In genomic region chr8:95397201-95397600, GRCm38 (mm10) we compare ENCODE assay signal across 13 mouse cellular contexts. TPM values are rescaled to one million over a fixed set of nuclear protein-coding genes. Genes with fewer than 3 reads are reported as not detected.
A peak's percentile ranks its signal among the peaks of the same experiment; 100 is the strongest.
DNase-seq lines count a peak whose midpoint lies in the region; ATAC-seq and TF ChIP-seq lines count a peak whose summit lies in the region.
"Had no signal": no experiment of that assay in that cellular context is flagged by ENCODE, and none has a peak within 500 bp of the region (broad histone marks: within the 10 kb centered on the region; RNA-seq: fewer than 3 reads in every experiment).

No protein-coding gene starts in this region.

- TF ChIP-seq CTCF in hindbrain, postnatal 0 days (IDR thresholded peaks at IDR 0.05; ENCODE audit: low read depth) = no peak

- no peak for DNase-seq in heart, embryonic 10.5 days (ENCODE audit: low spot score)
- DNase-seq in heart, adult 8-10 months (ENCODE audit: low spot score) = no peak
- no peak for DNase-seq in midbrain, embryonic 10.5 days (ENCODE audit: low spot score)
- DNase-seq in hindbrain, postnatal 0 days (ENCODE audit: low spot score) = no peak
- DNase-seq in frontal cortex, postnatal 10 days (ENCODE audit: low spot score in 2 of 2) = no peak
- no peak for DNase-seq in testis, postnatal 10 days (ENCODE audit: low spot score)
- DNase-seq: adrenal gland, postnatal 14 days; cerebellum, adult 11 months; thymus, postnatal 25 days had no signal

- H3K9ac ChIP-seq in midbrain, embryonic 16.5 days (ENCODE audit: low read depth, low read length) = no peak overlapping the region
- H3K9ac ChIP-seq in hindbrain, postnatal 0 days (replicated peaks; ENCODE audit: low read length) = no peak overlapping the region
- no peak overlapping the region for H3K9ac ChIP-seq in stomach, embryonic 14.5 days (replicated peaks; ENCODE audit: low read depth, low read length)
- H3K9ac ChIP-seq: midbrain, embryonic 13.5 days had no signal

- H3K27ac ChIP-seq in heart, embryonic 10.5 days = peak overlapping the region; percentile 76
- H3K27ac ChIP-seq in midbrain, embryonic 10.5 days (replicated peaks) = peak overlapping the region; percentile 59
- H3K27ac ChIP-seq in midbrain, embryonic 16.5 days (ENCODE audit: low read length) = no peak overlapping the region
- no peak overlapping the region for H3K27ac ChIP-seq in hindbrain, postnatal 0 days
- H3K27ac ChIP-seq in stomach, embryonic 14.5 days (ENCODE audit: low read length) = peak overlapping the region; percentile 30; the same call in 1 of the 2 replicates
- H3K27ac ChIP-seq: midbrain, embryonic 13.5 days had no signal

- no peaks in the 10 kb centered on the region for H3K9me3 ChIP-seq in heart, embryonic 10.5 days
- no peaks in the 10 kb centered on the region for H3K9me3 ChIP-seq in midbrain, embryonic 10.5 days (replicated peaks)
- no peaks in the 10 kb centered on the region for H3K9me3 ChIP-seq in midbrain, embryonic 16.5 days (replicated peaks; ENCODE audit: control insufficient read depth, low read length, poor library complexity, severe bottlenecking)
- no peaks in the 10 kb centered on the region for H3K9me3 ChIP-seq in hindbrain, postnatal 0 days (ENCODE audit: low read length)
- no peaks in the 10 kb centered on the region for H3K9me3 ChIP-seq in stomach, embryonic 14.5 days (ENCODE audit: control insufficient read depth, low read depth, low read length)
- H3K9me3 ChIP-seq: midbrain, embryonic 13.5 days had no signal

- no peaks in the 10 kb centered on the region; the same call in 1 of the 2 replicates for H3K27me3 ChIP-seq in heart, embryonic 10.5 days (ENCODE audit: insufficient read depth, poor library complexity, severe bottlenecking)
- H3K27me3 ChIP-seq in midbrain, embryonic 10.5 days (ENCODE audit: low read depth, poor library complexity, severe bottlenecking) = no peaks in the 10 kb centered on the region
- H3K27me3 ChIP-seq in midbrain, embryonic 16.5 days (ENCODE audit: control insufficient read depth, insufficient read depth, low read depth, low read length) = no peaks in the 10 kb centered on the region
- H3K27me3 ChIP-seq in hindbrain, postnatal 0 days (ENCODE audit: insufficient read depth, low read length) = no peaks in the 10 kb centered on the region
- H3K27me3 ChIP-seq in stomach, embryonic 14.5 days (ENCODE audit: control insufficient read depth, insufficient read depth, low read length) = no peaks in the 10 kb centered on the region
- H3K27me3 ChIP-seq: midbrain, embryonic 13.5 days had no signal

- H3K4me3 ChIP-seq in heart, embryonic 10.5 days = no peak overlapping the region
- no peak overlapping the region for H3K4me3 ChIP-seq in midbrain, embryonic 10.5 days
- no peak overlapping the region for H3K4me3 ChIP-seq in midbrain, embryonic 16.5 days (ENCODE audit: low read depth, low read length)
- no peak overlapping the region for H3K4me3 ChIP-seq in hindbrain, postnatal 0 days (ENCODE audit: low read length)
- no peak overlapping the region for H3K4me3 ChIP-seq in stomach, embryonic 14.5 days (ENCODE audit: low read depth, low read length)
- H3K4me3 ChIP-seq: midbrain, embryonic 13.5 days had no signal

- no peak overlapping the region for H3K4me2 ChIP-seq in midbrain, embryonic 16.5 days (ENCODE audit: low read length)
- no peak overlapping the region for H3K4me2 ChIP-seq in hindbrain, postnatal 0 days (ENCODE audit: low read depth, low read length)
- no peak overlapping the region for H3K4me2 ChIP-seq in stomach, embryonic 14.5 days (replicated peaks; ENCODE audit: low read depth, low read length)
- H3K4me2 ChIP-seq: midbrain, embryonic 13.5 days had no signal

- 62% methylated on average over 5 of the region's 5 CpGs for WGBS in heart, embryonic 10.5 days
- WGBS in midbrain, embryonic 10.5 days = 69% methylated on average over 5 of the region's 5 CpGs
- WGBS in midbrain, embryonic 16.5 days = 35% methylated on average over 5 of the region's 5 CpGs
- 36% methylated on average over 5 of the region's 5 CpGs for WGBS in hindbrain, postnatal 0 days
- 57% methylated on average over 5 of the region's 5 CpGs for WGBS in stomach, embryonic 14.5 days

- peaks cover 51% of the 10 kb centered on the region for H3K4me1 ChIP-seq in heart, embryonic 10.5 days
- peaks cover 33% of the 10 kb centered on the region for H3K4me1 ChIP-seq in midbrain, embryonic 10.5 days
- no peaks in the 10 kb centered on the region for H3K4me1 ChIP-seq in midbrain, embryonic 16.5 days (ENCODE audit: control insufficient read depth, insufficient read depth, low read length)
- H3K4me1 ChIP-seq in hindbrain, postnatal 0 days (ENCODE audit: insufficient read depth, low read length) = no peaks in the 10 kb centered on the region
- peaks cover 14% of the 10 kb centered on the region for H3K4me1 ChIP-seq in stomach, embryonic 14.5 days (ENCODE audit: control insufficient read depth, insufficient read depth, low read length)

- H3K36me3 ChIP-seq in heart, embryonic 10.5 days = no peaks in the 10 kb centered on the region
- H3K36me3 ChIP-seq in midbrain, embryonic 10.5 days = no peaks in the 10 kb centered on the region
- H3K36me3 ChIP-seq in midbrain, embryonic 16.5 days (ENCODE audit: control insufficient read depth, insufficient read depth, low read length) = no peaks in the 10 kb centered on the region
- no peaks in the 10 kb centered on the region for H3K36me3 ChIP-seq in hindbrain, postnatal 0 days (ENCODE audit: insufficient read depth, low read length)
- no peaks in the 10 kb centered on the region for H3K36me3 ChIP-seq in stomach, embryonic 14.5 days (ENCODE audit: control insufficient read depth, insufficient read depth, low read length)
- H3K36me3 ChIP-seq: midbrain, embryonic 13.5 days had no signal

- ATAC-seq in midbrain, embryonic 16.5 days = no peak
- ATAC-seq in hindbrain, postnatal 0 days = peak; percentile 38; the same call in 1 of the 2 replicates
- ATAC-seq in stomach, embryonic 14.5 days (ENCODE audit: insufficient number of reproducible peaks, insufficient read depth, low FRiP score, low read depth) = no peak
- ATAC-seq: lung, postnatal 0 days; midbrain, embryonic 13.5 days had no signal

RNA-seq across cellular contexts. Expression of gene Cfap20, which starts 37.5 kb away (rescaled TPM):
- polyA plus RNA-seq in heart, embryonic 10.5 days (2016; fragmentation: Nextera tagmentation; extraction: Ambion mirVana) = 126 and 129 TPM in 2 replicates
- 10 to 100 TPM; 19.8 to 24.3 (median 20.8) TPM for total RNA-seq in heart, adult 8-10 months (2022)
- 145 and 150 TPM in 2 replicates for polyA plus RNA-seq in midbrain, embryonic 10.5 days (2016; fragmentation: Nextera tagmentation; extraction: Ambion mirVana)
- polyA plus RNA-seq in midbrain, embryonic 16.5 days (2015; fragmentation: Nextera tagmentation; extraction: Ambion mirVana) = 122 and 128 TPM in 2 replicates
- 72.3 and 74.5 TPM in 2 replicates for total RNA-seq in hindbrain, postnatal 0 days (2014; rRNA removed)
- polyA plus RNA-seq in hindbrain, postnatal 0 days (2015; fragmentation: Nextera tagmentation; extraction: Ambion mirVana) = 126 and 127 TPM in 2 replicates
- polyA plus RNA-seq in stomach, embryonic 14.5 days (2014; fragmentation: Nextera tagmentation; extraction: Ambion mirVana) = 181 and 187 TPM in 2 replicates

RNA-seq across cellular contexts. Expression of gene Mmp15, which starts 45.1 kb away (rescaled TPM):
- polyA plus RNA-seq in heart, embryonic 10.5 days (2016; fragmentation: Nextera tagmentation; extraction: Ambion mirVana) = 30.9 and 50.2 TPM in 2 replicates
- total RNA-seq in heart, adult 8-10 months (2022) = 10 to 100 TPM; 57.6 to 63.2 (median 58.0) TPM
- 12.8 and 14.8 TPM in 2 replicates for polyA plus RNA-seq in midbrain, embryonic 10.5 days (2016; fragmentation: Nextera tagmentation; extraction: Ambion mirVana)
- 14.1 and 14.4 TPM in 2 replicates for polyA plus RNA-seq in midbrain, embryonic 16.5 days (2015; fragmentation: Nextera tagmentation; extraction: Ambion mirVana)
- total RNA-seq in hindbrain, postnatal 0 days (2014; rRNA removed) = 72.9 and 80.6 TPM in 2 replicates
- 14.0 and 14.2 TPM in 2 replicates for polyA plus RNA-seq in hindbrain, postnatal 0 days (2015; fragmentation: Nextera tagmentation; extraction: Ambion mirVana)
- polyA plus RNA-seq in stomach, embryonic 14.5 days (2014; fragmentation: Nextera tagmentation; extraction: Ambion mirVana) = 21.5 and 22.0 TPM in 2 replicates

Comparison
In these comparisons a context has a peak if more than half of its experiments do, and no peak if none do; other contexts are left out.
1. H3K27ac ChIP-seq: peak in heart, embryonic 10.5 days (single experiment), midbrain, embryonic 10.5 days (single experiment) and stomach, embryonic 14.5 days (single experiment); none in midbrain, embryonic 16.5 days (single experiment) and hindbrain, postnatal 0 days (single experiment).